Mouse (Mus musculus) cerebellum, adult 2 months (tissue): ENCODE data around the gene Uspl1. TPM values are rescaled to one million over a fixed set of nuclear protein-coding genes. Genes with fewer than 3 reads are reported as not detected.

Experiments used
- DNase-seq, 2 experiments: peaks; one replicate each; pipeline ENCODE4 v3.0.0; 2021
- H3K27ac ChIP-seq: fragments of 200-500 bp; 2 replicates; pipeline ENCODE4 v1.5.1; 2012; ENCODE audit warnings: low read length, control low read depth, inconsistent platforms; ENCODE audit not compliant: insufficient read depth
- H3K27me3 ChIP-seq: fragments of 200-500 bp; 2 replicates; pipeline ENCODE4 v1.6.1; 2012; ENCODE audit warnings: inconsistent platforms, mild to moderate bottlenecking, low read length, moderate library complexity; ENCODE audit not compliant: control insufficient read depth, insufficient read depth
- H3K4me1 ChIP-seq: fragments of 200-500 bp; 2 replicates; pipeline ENCODE4 v1.6.1; 2011; ENCODE audit warnings: low read length; ENCODE audit not compliant: control insufficient read depth, insufficient read depth
- H3K4me3 ChIP-seq: fragments of 200-500 bp; replicated peaks from 2 replicates; pipeline ENCODE3; 2011; ENCODE audit warnings: mild to moderate bottlenecking, low read depth, low read length, control low read depth; ENCODE audit not compliant: insufficient read depth
- CTCF ChIP-seq: fragments of 200-500 bp; IDR thresholded peaks from 2 replicates; pipeline ENCODE4 v1.5.1; 2011; ENCODE audit warnings: low read depth, mild to moderate bottlenecking, control low read depth, low read length, moderate library complexity, borderline replicate concordance; ENCODE audit not compliant: insufficient read depth
- POLR2A ChIP-seq: fragments of 200-500 bp; IDR thresholded peaks from 2 replicates; pipeline ENCODE4 v1.6.1; 2011; ENCODE audit warnings: low read length, control low read depth, borderline replicate concordance; ENCODE audit not compliant: insufficient read depth
- WGBS: fragments of 180-500 bp; shearing (Covaris S2); methylation state at CpG from one replicate; pipeline ENCODE4 v1.1.7; 2018; 5-methylcytosine and 5-hydroxymethylcytosine counted together
- polyA plus RNA-seq: library from polyadenylated mRNA; depleted of rRNA; stranded (reverse); fragments of >200 nt; gene quantifications from 2 replicates; pipeline ENCODE4 v1.2.3, GENCODE M21; 2012

The Uspl1 gene
- polyA plus RNA-seq, 1 experiment = 29.8 TPM

- Histone ChIP-seq H3K27me3 (no peaks in the 10 kb centered on the region), H3K4me3 (no peak overlapping the region), H3K4me1 (0 out of 2 replicates have a peak, but pooled peaks cover 2% of the 10 kb centered on the region), H3K27ac (no peak overlapping the region)
- TF ChIP-seq POLR2A (no peak), CTCF (no peak)
- 36% methylated on average over 8 of the region's 8 CpGs for WGBS
- no peak for DNase-seq
Observed at GRCm38 (mm10) chr5:149205265-149205664, 21.1 kb downstream of the Uspl1 start.

- Histone ChIP-seq H3K4me3 (no peak overlapping the region), H3K27me3 (no peaks in the 10 kb centered on the region), H3K4me1 (0 out of 2 replicates have a peak, but pooled peaks cover 2% of the 10 kb centered on the region), H3K27ac (no peak overlapping the region)
- WGBS = 95% methylated on average over 5 of the region's 5 CpGs
- TF ChIP-seq POLR2A = no peak
- DNase-seq = no peak
Observed at GRCm38 (mm10) chr5:149206286-149206685, 22.1 kb downstream of the Uspl1 start.

- TF ChIP-seq POLR2A = no peak
- no peak for TF ChIP-seq CTCF
- Histone ChIP-seq H3K4me3 (no peak overlapping the region), H3K27ac (no peak overlapping the region), H3K27me3 (no peaks in the 10 kb centered on the region), H3K4me1 (0 out of 2 replicates have a peak, but pooled peaks cover 2% of the 10 kb centered on the region)
- WGBS = 66% methylated on average over 6 of the region's 6 CpGs
- peak in 1 of 2 experiments; percentile 5 for DNase-seq
Observed at GRCm38 (mm10) chr5:149207661-149208060, 23.5 kb downstream of the Uspl1 start.

GRCm38 (mm10) chr5:149208776-149209175 lies 24.6 kb downstream of the Uspl1 start:
- 0 out of 2 replicates have a peak, but pooled peaks cover 2% of the 10 kb centered on the region for H3K4me1 ChIP-seq
- WGBS = 78% methylated on average over 7 of the region's 7 CpGs
- H3K4me3 ChIP-seq = no peak overlapping the region
- H3K27me3 ChIP-seq = no peaks in the 10 kb centered on the region
- TF ChIP-seq POLR2A = no peak
- TF ChIP-seq CTCF = no peak
- DNase-seq = peak in 1 of 2 experiments; percentile 3
- no peak overlapping the region for H3K27ac ChIP-seq

- DNase-seq = peak in 1 of 2 experiments; percentile 9
- Histone ChIP-seq H3K4me1 (0 out of 2 replicates have a peak, but pooled peaks cover 2% of the 10 kb centered on the region), H3K27me3 (no peaks in the 10 kb centered on the region), H3K27ac (no peak overlapping the region), H3K4me3 (no peak overlapping the region)
- 21% methylated on average over 8 of the region's 8 CpGs for WGBS
- TF ChIP-seq CTCF = no peak
Observed at GRCm38 (mm10) chr5:149209328-149209727, 25.2 kb downstream of the Uspl1 start.

GRCm38 (mm10) chr5:149211041-149211440 lies 26.9 kb downstream of the Uspl1 start:
- H3K27ac ChIP-seq = no peak overlapping the region
- DNase-seq = no peak
- 62% methylated on average over 4 of the region's 4 CpGs for WGBS
- H3K4me3 ChIP-seq = no peak overlapping the region
- TF ChIP-seq POLR2A (no peak), CTCF (no peak)
- H3K4me1 ChIP-seq = no peaks in the 10 kb centered on the region
- no peaks in the 10 kb centered on the region for H3K27me3 ChIP-seq

GRCm38 (mm10) chr5:149212806-149213205 lies 28.7 kb downstream of the Uspl1 start:
- TF ChIP-seq POLR2A = no peak
- TF ChIP-seq CTCF = no peak
- 84% methylated on average over 4 of the region's 4 CpGs for WGBS
- DNase-seq = no peak
- H3K4me1 ChIP-seq = no peaks in the 10 kb centered on the region
- H3K27me3 ChIP-seq = no peaks in the 10 kb centered on the region
- no peak overlapping the region for H3K27ac ChIP-seq
- no peak overlapping the region for H3K4me3 ChIP-seq

- H3K4me1 ChIP-seq = no peaks in the 10 kb centered on the region
- DNase-seq = no peak
- TF ChIP-seq CTCF = no peak
- no peak for TF ChIP-seq POLR2A
- no peaks in the 10 kb centered on the region for H3K27me3 ChIP-seq
- H3K4me3 ChIP-seq = no peak overlapping the region
- no peak overlapping the region for H3K27ac ChIP-seq
- WGBS = 97% methylated on average over 7 of the region's 7 CpGs
Observed at GRCm38 (mm10) chr5:149215540-149215939, 31.4 kb downstream of the Uspl1 start.
